Mouse (Mus musculus): ENCODE data around the gene Ostc. TPM values are rescaled to one million over a fixed set of nuclear protein-coding genes. Genes with fewer than 3 reads are reported as not detected.

Ostc gene
- polyA plus RNA-seq, 1 experiment from 2014 or later = 244 TPM

DNA sequence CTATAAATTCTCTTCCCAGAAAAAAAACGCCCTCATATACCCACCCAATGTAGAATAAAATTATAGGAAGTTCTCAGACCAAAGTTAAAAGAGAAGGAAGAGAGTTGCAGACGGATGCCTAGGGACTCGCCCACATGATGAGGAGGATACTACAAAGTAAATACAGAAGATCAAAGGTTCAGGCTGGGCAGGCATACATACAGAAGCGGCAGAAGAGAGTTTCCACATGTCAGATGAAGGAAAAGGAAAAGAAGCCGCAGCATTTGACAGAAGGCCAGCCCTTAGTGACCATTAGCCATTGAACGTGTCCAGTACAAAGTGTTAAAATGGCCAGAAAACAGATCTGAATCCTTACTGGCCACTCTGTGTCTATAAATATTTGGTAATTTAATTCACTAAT is 3.6 kb upstream of the Ostc start:
- Histone ChIP-seq H3K4me2 (replicated peaks; ENCODE audit: low read depth, low read length) (no peak overlapping the region), H3K4me3 (ENCODE audit: low read depth, low read length) (no peak overlapping the region), H3K36me3 (ENCODE audit: insufficient read depth, low read length) (no peaks in the 10 kb centered on the region), H3K27ac (ENCODE audit: low read length) (no peak overlapping the region), H3K4me1 (ENCODE audit: insufficient read depth, low read depth, low read length) (0 out of 2 replicates have a peak, but pooled peaks cover 4% of the 10 kb centered on the region), H3K9ac (replicated peaks; ENCODE audit: low read depth) (no peak overlapping the region), H3K9me3 (ENCODE audit: low read length) (no peaks in the 10 kb centered on the region), H3K27me3 (replicated peaks; ENCODE audit: insufficient read depth, low read length) (no peaks in the 10 kb centered on the region)
- ATAC-seq (no peak), DNase-seq (ENCODE audit: low spot score) (peak; percentile 25)
- TF ChIP-seq EP300 (IDR thresholded peaks at IDR 0.05) (0 out of 2 replicates have a peak, but pooled peaks have one; percentile 19), CTCF (IDR thresholded peaks at IDR 0.05) (no peak)
- WGBS = 19% methylated on average over 6 of the region's 6 CpGs

DNA sequence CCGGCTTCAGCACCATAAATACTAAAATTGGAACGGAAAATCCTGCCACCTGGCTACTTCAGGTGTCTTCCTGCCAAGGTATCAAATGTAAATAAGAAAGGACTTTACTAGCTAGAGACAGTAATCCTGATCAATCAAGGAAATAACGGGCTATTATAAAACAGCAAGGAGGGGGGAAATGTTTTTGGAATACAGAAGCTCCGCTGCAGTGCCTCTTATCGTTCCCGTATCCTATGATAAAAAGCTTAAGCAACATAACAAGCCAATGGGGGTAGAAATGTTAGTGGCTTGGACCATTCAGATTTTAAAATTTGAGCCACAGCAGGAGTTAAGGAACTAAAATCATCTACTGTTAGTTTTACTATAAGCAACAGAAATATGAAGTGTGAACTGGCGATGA is 859 bp upstream of the Ostc start:
- H3K4me1 ChIP-seq (ENCODE audit: insufficient read depth, low read depth, low read length) = 0 out of 2 replicates have a peak, but pooled peaks cover 9% of the 10 kb centered on the region
- TF ChIP-seq CTCF (IDR thresholded peaks at IDR 0.05) (no peak), EP300 (IDR thresholded peaks at IDR 0.05) (no peak)
- ATAC-seq (no peak), DNase-seq (ENCODE audit: low spot score) (no peak)
- H3K9ac ChIP-seq (replicated peaks; ENCODE audit: low read depth) = no peak overlapping the region
- 55% methylated on average over 7 of the region's 7 CpGs for WGBS
- H3K36me3 ChIP-seq (ENCODE audit: insufficient read depth, low read length) = no peaks in the 10 kb centered on the region
- H3K27me3 ChIP-seq (replicated peaks; ENCODE audit: insufficient read depth, low read length) = no peaks in the 10 kb centered on the region
- no peak overlapping the region for H3K4me3 ChIP-seq (ENCODE audit: low read depth, low read length)
- no peak overlapping the region for H3K27ac ChIP-seq (ENCODE audit: low read length)
- no peaks in the 10 kb centered on the region for H3K9me3 ChIP-seq (ENCODE audit: low read length)
- 0 out of 2 replicates have a peak overlapping the region, but pooled peaks have one; percentile 8 for H3K4me2 ChIP-seq (replicated peaks; ENCODE audit: low read depth, low read length)

DNA sequence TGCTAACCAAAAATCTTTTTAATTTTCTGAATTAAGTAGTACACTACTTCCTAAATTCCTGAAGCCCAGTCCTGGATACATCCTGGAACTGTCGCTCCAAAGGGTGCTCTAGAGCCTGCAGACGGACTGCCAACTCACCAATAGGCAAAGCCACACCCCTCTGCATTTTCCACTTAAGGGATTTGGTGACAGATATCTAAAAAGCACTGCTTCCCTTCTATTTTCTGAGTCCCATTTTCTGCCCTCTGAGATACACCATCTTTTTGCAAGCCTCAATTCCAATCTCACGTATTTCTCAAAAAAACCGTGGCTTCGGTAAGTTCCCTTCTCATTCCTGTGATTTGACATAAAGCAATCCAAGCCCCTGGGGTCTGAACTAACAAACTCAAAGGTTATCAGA is 715 bp downstream of the Ostc start:
- peak; percentile 57 for DNase-seq (ENCODE audit: low spot score)

DNA sequence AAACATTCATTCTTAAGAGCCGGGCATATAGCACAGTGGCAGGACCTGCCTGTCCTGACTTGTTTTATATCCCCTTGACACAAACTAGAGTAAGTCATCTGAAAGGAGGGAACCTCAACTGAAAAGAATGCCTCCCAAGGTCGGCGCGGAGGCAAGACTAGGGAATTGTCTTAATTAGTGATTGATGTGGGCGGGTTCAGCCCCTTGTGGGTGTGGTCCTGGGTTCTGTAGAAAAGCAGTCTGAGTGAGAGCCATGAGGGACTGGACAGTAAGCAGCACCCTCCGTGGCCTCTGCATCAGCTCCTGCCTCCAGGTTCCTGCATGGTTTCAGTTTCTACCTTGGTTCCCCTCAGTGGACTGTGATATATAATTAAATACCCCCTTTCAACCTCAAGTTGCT is 7.0 kb downstream of the Ostc start:
- no peak overlapping the region for H3K4me3 ChIP-seq (ENCODE audit: low read depth, low read length)
- 83% methylated on average over 6 of the region's 6 CpGs for WGBS
- no peak overlapping the region for H3K9ac ChIP-seq (replicated peaks; ENCODE audit: low read depth)
- DNase-seq (ENCODE audit: low spot score) = no peak
- no peak for ATAC-seq
- H3K4me2 ChIP-seq (replicated peaks; ENCODE audit: low read depth, low read length) = no peak overlapping the region
- H3K27ac ChIP-seq (ENCODE audit: low read length) = no peak overlapping the region
- no peaks in the 10 kb centered on the region for H3K4me1 ChIP-seq (ENCODE audit: insufficient read depth, low read depth, low read length)
- H3K27me3 ChIP-seq (replicated peaks; ENCODE audit: insufficient read depth, low read length) = no peaks in the 10 kb centered on the region
- TF ChIP-seq EP300 (IDR thresholded peaks at IDR 0.05) (no peak), CTCF (IDR thresholded peaks at IDR 0.05) (no peak)
- peaks cover 11% of the 10 kb centered on the region for H3K36me3 ChIP-seq (ENCODE audit: insufficient read depth, low read length)
- no peaks in the 10 kb centered on the region for H3K9me3 ChIP-seq (ENCODE audit: low read length)

More for the DNA sequence above, 715 bp downstream of the Ostc start:
- Histone ChIP-seq H3K36me3 (ENCODE audit: insufficient read depth, low read length) (no peaks in the 10 kb centered on the region), H3K4me2 (replicated peaks; ENCODE audit: low read depth, low read length) (peak overlapping the region; percentile 70), H3K4me1 (ENCODE audit: insufficient read depth, low read depth, low read length) (0 out of 2 replicates have a peak, but pooled peaks cover 9% of the 10 kb centered on the region), H3K9me3 (ENCODE audit: low read length) (no peaks in the 10 kb centered on the region), H3K9ac (replicated peaks; ENCODE audit: low read depth) (peak overlapping the region; percentile 85), H3K27ac (ENCODE audit: low read length) (peak overlapping the region; percentile 80), H3K4me3 (ENCODE audit: low read depth, low read length) (peak overlapping the region; percentile 91), H3K27me3 (replicated peaks; ENCODE audit: insufficient read depth, low read length) (no peaks in the 10 kb centered on the region)
- 0% methylated on average over 5 of the region's 5 CpGs for WGBS
- no peak for ATAC-seq
- TF ChIP-seq CTCF (IDR thresholded peaks at IDR 0.05) (no peak), EP300 (IDR thresholded peaks at IDR 0.05) (no peak)

DNA sequence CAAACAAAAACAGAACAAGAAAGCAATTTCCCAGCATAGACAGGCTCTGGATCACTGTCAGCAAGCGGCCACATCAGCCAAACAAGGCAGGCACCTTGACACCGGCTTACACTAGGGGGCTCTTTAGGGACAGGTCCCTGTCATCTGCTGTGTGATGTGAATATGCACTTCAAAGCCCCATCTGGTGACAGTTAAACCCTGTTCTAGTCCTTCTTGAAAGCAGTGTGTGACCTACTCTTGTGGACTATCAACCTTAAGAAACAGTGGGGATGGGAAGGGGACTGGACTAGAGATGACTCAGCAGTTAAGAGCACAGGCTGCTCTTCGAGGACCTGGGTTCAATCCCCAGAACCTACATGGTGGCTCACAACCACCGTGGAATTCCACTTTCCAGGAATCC is 11.6 kb downstream of the Ostc start:
- no peak for DNase-seq (ENCODE audit: low spot score)
- H3K4me2 ChIP-seq (replicated peaks; ENCODE audit: low read depth, low read length) = no peak overlapping the region
- no peaks in the 10 kb centered on the region for H3K9me3 ChIP-seq (ENCODE audit: low read length)
- H3K27ac ChIP-seq (ENCODE audit: low read length) = no peak overlapping the region
- no peaks in the 10 kb centered on the region for H3K27me3 ChIP-seq (replicated peaks; ENCODE audit: insufficient read depth, low read length)
- H3K4me3 ChIP-seq (ENCODE audit: low read depth, low read length) = no peak overlapping the region
- WGBS = 70% methylated on average over 4 of the region's 4 CpGs
- no peak for ATAC-seq
- H3K9ac ChIP-seq (replicated peaks; ENCODE audit: low read depth) = no peak overlapping the region
- no peaks in the 10 kb centered on the region for H3K4me1 ChIP-seq (ENCODE audit: insufficient read depth, low read depth, low read length)
- TF ChIP-seq EP300 (IDR thresholded peaks at IDR 0.05) = no peak
- no peak for TF ChIP-seq CTCF (IDR thresholded peaks at IDR 0.05)
- peaks cover 17% of the 10 kb centered on the region for H3K36me3 ChIP-seq (ENCODE audit: insufficient read depth, low read length)

DNA sequence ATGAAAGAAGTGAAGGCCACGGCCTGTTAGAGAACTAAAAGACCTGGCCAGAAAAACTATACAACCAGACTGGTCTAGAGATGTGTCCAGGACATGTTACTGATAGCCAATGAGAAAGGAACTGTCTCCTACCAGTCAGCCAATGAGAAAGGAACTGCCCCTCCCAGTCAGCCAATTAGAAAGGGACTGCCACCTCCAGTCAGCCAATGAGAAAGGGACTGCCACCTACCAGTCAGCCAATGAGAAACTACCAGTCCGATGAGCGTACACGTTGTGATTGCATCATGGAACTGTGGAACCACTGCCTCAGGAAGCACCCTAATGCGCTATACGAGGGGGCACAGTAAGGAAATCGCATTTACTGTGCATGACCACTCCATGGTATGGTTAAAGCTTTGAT is 14.5 kb downstream of the Ostc start:
- DNase-seq (ENCODE audit: low spot score) (no peak), ATAC-seq (no peak)
- WGBS = 92% methylated on average over 7 of the region's 7 CpGs
- Histone ChIP-seq H3K4me2 (replicated peaks; ENCODE audit: low read depth, low read length) (no peak overlapping the region), H3K9ac (replicated peaks; ENCODE audit: low read depth) (no peak overlapping the region), H3K9me3 (ENCODE audit: low read length) (no peaks in the 10 kb centered on the region), H3K4me3 (ENCODE audit: low read depth, low read length) (no peak overlapping the region), H3K4me1 (ENCODE audit: insufficient read depth, low read depth, low read length) (no peaks in the 10 kb centered on the region), H3K36me3 (ENCODE audit: insufficient read depth, low read length) (peaks cover 10% of the 10 kb centered on the region; the same call in 1 of the 2 replicates), H3K27me3 (replicated peaks; ENCODE audit: insufficient read depth, low read length) (no peaks in the 10 kb centered on the region), H3K27ac (ENCODE audit: low read length) (no peak overlapping the region)
- no peak for TF ChIP-seq CTCF (IDR thresholded peaks at IDR 0.05)
- no peak for TF ChIP-seq EP300 (IDR thresholded peaks at IDR 0.05)

Data from lung, postnatal 0 days (tissue).